Mouse (Mus musculus) hindbrain, embryonic 14.5 days (tissue): ENCODE data around the gene Rack1. TPM values are rescaled to one million over a fixed set of nuclear protein-coding genes. Genes with fewer than 3 reads are reported as not detected.
A peak's percentile ranks its signal among the peaks of the same experiment; 100 is the strongest.
"Not testable (repeated sequence)": the region's sequence is repeated elsewhere in the genome, so short reads cannot be mapped to it uniquely, and the experiment has no call there.

ENCODE experiments used
- ATAC-seq: fragments of 200-750 bp; cut with Nextera tagmentation; 2 replicates; pipeline ENCODE4 v1.8.0; 2017; ENCODE audit warnings: moderate number of reproducible peaks, mild to moderate bottlenecking, moderate TSS enrichment, moderate library complexity; ENCODE audit not compliant: low FRiP score
- DNase-seq: peaks from one replicate; pipeline ENCODE4 v3.0.0-alpha.2; 2015; ENCODE audit warnings: low spot score
- H3K27ac ChIP-seq: fragments of 300-500 bp; sonication (generic); 2 replicates; pipeline ENCODE4 v1.5.1; 2014; ENCODE audit warnings: mild to moderate bottlenecking, moderate library complexity
- H3K27me3 ChIP-seq: fragments of 300-500 bp; sonication (generic); 2 replicates; pipeline ENCODE4 v1.6.1; 2014; ENCODE audit warnings: mild to moderate bottlenecking, low read length, mixed read lengths; ENCODE audit not compliant: control insufficient read depth, insufficient read depth
- H3K36me3 ChIP-seq: fragments of 300-500 bp; sonication (generic); replicated peaks from 2 replicates; pipeline ENCODE4 v1.6.1; 2014; ENCODE audit not compliant: control insufficient read depth, insufficient read depth
- H3K4me1 ChIP-seq: fragments of 300-500 bp; sonication (generic); replicated peaks from 2 replicates; pipeline ENCODE4 v1.6.1; 2014; ENCODE audit warnings: antibody characterized with exemption, low read length, mixed read lengths; ENCODE audit not compliant: control insufficient read depth, insufficient read depth
- H3K4me2 ChIP-seq: fragments of 300-500 bp; sonication (generic); replicated peaks from 2 replicates; pipeline ENCODE4 v1.6.1; 2014; ENCODE audit warnings: mild to moderate bottlenecking, moderate library complexity
- H3K4me3 ChIP-seq: fragments of 300-500 bp; sonication (generic); replicated peaks from 2 replicates; pipeline ENCODE4 v1.5.1; 2014; ENCODE audit warnings: mild to moderate bottlenecking, low read length
- H3K9ac ChIP-seq: fragments of 300-500 bp; sonication (generic); 2 replicates; pipeline ENCODE4 v1.6.1; 2014
- H3K9me3 ChIP-seq: fragments of 300-500 bp; sonication (generic); 2 replicates; pipeline ENCODE4 v1.6.1; 2016; ENCODE audit warnings: low read length; ENCODE audit not compliant: control insufficient read depth
- whole genome bisulfite sequencing: fragments of 180-500 bp; shearing (Covaris S2); extraction: QIAGEN DNeasy Blood & Tissue Kit; methylation state at CpG from one replicate; pipeline ENCODE4 v1.1.7; 2014; 5-methylcytosine and 5-hydroxymethylcytosine counted together
- polyA plus RNA-seq: library from polyadenylated mRNA; unstranded; fragments of >200 nt; fragmentation: Nextera tagmentation; extraction: Ambion mirVana; gene quantifications from 2 replicates; pipeline ENCODE4 v1.2.1, GENCODE M21; 2014

Gene Rack1
- polyA plus RNA-seq, 1 experiment from 2014 or later = 454 TPM

GRCm38 (mm10) chr11:48816281-48816781, 16.2 kb downstream of the Rack1 start:
- Histone ChIP-seq H3K4me2 (peak overlapping the region; percentile 87), H3K4me3 (peak overlapping the region; percentile 81), H3K36me3 (peaks cover 34% of the 10 kb centered on the region), H3K27me3 (no peaks in the 10 kb centered on the region), H3K9ac (peak overlapping the region; percentile 88), H3K4me1 (peaks cover 29% of the 10 kb centered on the region), H3K9me3 (no peaks in the 10 kb centered on the region), H3K27ac (peak overlapping the region; percentile 76)
- 5% methylated on average over 23 of the region's 23 CpGs for WGBS
- no peak for DNase-seq
- ATAC-seq = peak; percentile 65

- Histone ChIP-seq H3K4me2 (peak within 1 kb of the TSS; percentile 89), H3K4me1 (peaks cover 29% of the 10 kb centered on the region), H3K36me3 (peaks cover 27% of the 10 kb centered on the region), H3K27me3 (no peaks in the 10 kb centered on the region; the same call in 1 of the 2 replicates), H3K9me3 (no peaks in the 10 kb centered on the region), H3K27ac (peak within 1 kb of the TSS; percentile 88), H3K4me3 (peak within 1 kb of the TSS; percentile 81), H3K9ac (peak within 1 kb of the TSS; percentile 88)
- peak; percentile 96 for DNase-seq
- under 1% methylated on average over 75 of the region's 77 CpGs for WGBS
- ATAC-seq = peak; percentile 97
Measured at GRCm38 (mm10) chr11:48816800-48817665, 16.9 kb downstream of the Rack1 start, which contains the start of gene Trim41. Gene Trim41, minus strand, starts transcription at chr11:48817353.

- ATAC-seq = no peak
- no peak for DNase-seq
- H3K27me3 ChIP-seq = peaks cover 7% of the 10 kb centered on the region
- H3K9me3 ChIP-seq = no peaks in the 10 kb centered on the region
- 9% methylated on average over 9 of the region's 9 CpGs for WGBS
- H3K4me1 ChIP-seq = peaks cover 29% of the 10 kb centered on the region
- peak overlapping the region; percentile 88 for H3K27ac ChIP-seq
- H3K4me3 ChIP-seq = peak overlapping the region; percentile 81
- peak overlapping the region; percentile 88 for H3K9ac ChIP-seq
- H3K36me3 ChIP-seq = peaks cover 20% of the 10 kb centered on the region; the same call in 1 of the 2 replicates
- H3K4me2 ChIP-seq = peak overlapping the region; percentile 89
Measured at GRCm38 (mm10) chr11:48817794-48818193, 17.7 kb downstream of the Rack1 start.

- Histone ChIP-seq H3K4me3 (peak overlapping the region; percentile 81), H3K4me1 (peaks cover 29% of the 10 kb centered on the region), H3K9ac (peak overlapping the region; percentile 88), H3K9me3 (no peaks in the 10 kb centered on the region), H3K27ac (no peak overlapping the region), H3K4me2 (peak overlapping the region; percentile 89), H3K27me3 (peaks cover 9% of the 10 kb centered on the region), H3K36me3 (peaks cover 15% of the 10 kb centered on the region; the same call in 1 of the 2 replicates)
- ATAC-seq (peak; percentile 0; the same call in 1 of the 2 replicates), DNase-seq (peak; percentile 100)
- WGBS = under 1% methylated on average over 16 of the region's 16 CpGs
Measured at GRCm38 (mm10) chr11:48818346-48818745, 18.2 kb downstream of the Rack1 start.

GRCm38 (mm10) chr11:48819614-48820307, 19.6 kb downstream of the Rack1 start:
- DNase-seq (no peak), ATAC-seq (no peak)
- Histone ChIP-seq H3K4me3 (no peak overlapping the region), H3K36me3 (0 out of 2 replicates have a peak, but pooled peaks cover 2% of the 10 kb centered on the region), H3K9me3 (no peaks in the 10 kb centered on the region), H3K4me1 (peaks cover 29% of the 10 kb centered on the region), H3K9ac (no peak overlapping the region), H3K4me2 (no peak overlapping the region), H3K27ac (no peak overlapping the region), H3K27me3 (peaks cover 21% of the 10 kb centered on the region)
- 81% methylated on average over 7 of the region's 7 CpGs for WGBS

- H3K4me3 ChIP-seq = no peak overlapping the region
- no peak overlapping the region for H3K9ac ChIP-seq
- peaks cover 23% of the 10 kb centered on the region for H3K4me1 ChIP-seq
- no peak overlapping the region for H3K27ac ChIP-seq
- H3K36me3 ChIP-seq = no peaks in the 10 kb centered on the region
- no peak for ATAC-seq
- no peak overlapping the region for H3K4me2 ChIP-seq
- H3K9me3 ChIP-seq = no peaks in the 10 kb centered on the region
- DNase-seq = no peak
- H3K27me3 ChIP-seq = peaks cover 24% of the 10 kb centered on the region
Measured at GRCm38 (mm10) chr11:48820308-48820674, 20.2 kb downstream of the Rack1 start.

- H3K36me3 ChIP-seq, H3K4me3 ChIP-seq, ATAC-seq, H3K9me3 ChIP-seq, DNase-seq, H3K9ac ChIP-seq, H3K4me2 ChIP-seq, H3K27ac ChIP-seq: not testable (repeated sequence)
- WGBS = 86% methylated on average over 14 of the region's 14 CpGs
- H3K4me1 ChIP-seq = peaks cover 13% of the 10 kb centered on the region
- H3K27me3 ChIP-seq = peaks cover 24% of the 10 kb centered on the region
Measured at GRCm38 (mm10) chr11:48821299-48821698, 21.2 kb downstream of the Rack1 start.

- DNase-seq (no peak), ATAC-seq (no peak)
- peak overlapping the region; percentile 25 for H3K4me3 ChIP-seq
- H3K9ac ChIP-seq = no peak overlapping the region
- H3K4me1 ChIP-seq = peaks cover 16% of the 10 kb centered on the region; the same call in 1 of the 2 replicates
- no peaks in the 10 kb centered on the region for H3K36me3 ChIP-seq
- H3K27ac ChIP-seq = no peak overlapping the region
- whole genome bisulfite sequencing = 34% methylated on average over 14 of the region's 14 CpGs
- H3K27me3 ChIP-seq = peaks cover 24% of the 10 kb centered on the region
- no peaks in the 10 kb centered on the region for H3K9me3 ChIP-seq
- H3K4me2 ChIP-seq = peak overlapping the region; percentile 50
Measured at GRCm38 (mm10) chr11:48822768-48823512, 22.8 kb downstream of the Rack1 start.
